Mouse (Mus musculus) bone marrow, adult 2 months (tissue): ENCODE data around the gene Strn3. TPM values are rescaled to one million over a fixed set of nuclear protein-coding genes. Genes with fewer than 3 reads are reported as not detected.
A peak's percentile ranks its signal among the peaks of the same experiment; 100 is the strongest.
"Not testable (repeated sequence)": the region's sequence is repeated elsewhere in the genome, so short reads cannot be mapped to it uniquely, and the experiment has no call there.

Source experiments
- H3K27ac ChIP-seq: fragments of 200-500 bp; 2 replicates; pipeline ENCODE4 v1.5.1; 2012; ENCODE audit warnings: low read depth, mild to moderate bottlenecking, control low read depth, inconsistent platforms, low read length; ENCODE audit not compliant: control insufficient read depth, poor library complexity, insufficient read depth
- H3K4me1 ChIP-seq: fragments of 200-500 bp; 2 replicates; pipeline ENCODE4 v1.6.1; 2011; ENCODE audit warnings: low read length; ENCODE audit not compliant: control insufficient read depth, insufficient read depth
- H3K4me3 ChIP-seq: fragments of 200-500 bp; replicated peaks from 2 replicates; pipeline ENCODE3; 2011; ENCODE audit warnings: mild to moderate bottlenecking, low read depth, low read length, control low read depth; ENCODE audit not compliant: control insufficient read depth
- CTCF ChIP-seq: fragments of 200-500 bp; IDR thresholded peaks from 2 replicates; pipeline ENCODE4 v1.5.1; 2011; ENCODE audit warnings: low read length, control low read depth; ENCODE audit not compliant: control insufficient read depth, insufficient read depth
- POLR2A ChIP-seq: fragments of 200-500 bp; IDR thresholded peaks from 2 replicates; pipeline ENCODE4 v1.6.1; 2011; ENCODE audit warnings: low read depth, mild to moderate bottlenecking, control low read depth, low read length, borderline replicate concordance; ENCODE audit not compliant: control insufficient read depth
- WGBS: fragments of 180-500 bp; shearing (Covaris S2); methylation state at CpG from one replicate; pipeline ENCODE4 v1.1.7; 2018; 5-methylcytosine and 5-hydroxymethylcytosine counted together
- polyA plus RNA-seq: library from polyadenylated mRNA; stranded (reverse); fragments of >200 nt; gene quantifications from 2 replicates; pipeline ENCODE4 v1.2.4, GENCODE M21; 2011; ENCODE audit warnings: low replicate concordance; ENCODE audit not compliant: missing spikeins, insufficient read depth, insufficient read length

The Strn3 gene
- polyA plus RNA-seq, 1 experiment, result 19.4 TPM

GRCm38 (mm10) chr12:51703859-51704258 is 12.2 kb upstream of the Strn3 start:
- Histone ChIP-seq H3K4me3 (no peak overlapping the region), H3K27ac (no peak overlapping the region), H3K4me1 (no peaks in the 10 kb centered on the region; the same call in 1 of the 2 replicates)
- WGBS, result 36% methylated on average over 1 of the region's 1 CpGs
- no peak for TF ChIP-seq POLR2A
- TF ChIP-seq CTCF, result no peak

- Histone ChIP-seq H3K4me1 (no peaks in the 10 kb centered on the region; the same call in 1 of the 2 replicates), H3K27ac (no peak overlapping the region), H3K4me3 (no peak overlapping the region)
- TF ChIP-seq CTCF, result no peak
These were observed 10.0 kb upstream of the Strn3 start for GRCm38 (mm10) chr12:51701723-51702122.

- H3K4me3 ChIP-seq, result peak overlapping the region; percentile 56
- no peaks in the 10 kb centered on the region; the same call in 1 of the 2 replicates for H3K4me1 ChIP-seq
- WGBS, result 66% methylated on average over 8 of the region's 8 CpGs
- TF ChIP-seq POLR2A (peak; percentile 31; the same call in 1 of the 2 replicates), CTCF (no peak)
- H3K27ac ChIP-seq, result peak overlapping the region; percentile 79
These were observed 8.1 kb upstream of the Strn3 start for GRCm38 (mm10) chr12:51699623-51700393.

- TF ChIP-seq CTCF, result no peak
- no peak for TF ChIP-seq POLR2A
- H3K4me3 ChIP-seq, result no peak overlapping the region
- 71% methylated on average over 2 of the region's 2 CpGs for WGBS
- no peak overlapping the region for H3K27ac ChIP-seq
- peaks cover 3% of the 10 kb centered on the region; the same call in 1 of the 2 replicates for H3K4me1 ChIP-seq
These were observed 4.5 kb upstream of the Strn3 start for GRCm38 (mm10) chr12:51696157-51696556.

GRCm38 (mm10) chr12:51694966-51695365 is 3.3 kb upstream of the Strn3 start:
- TF ChIP-seq CTCF (no peak), POLR2A (no peak)
- Histone ChIP-seq H3K4me3 (no peak overlapping the region), H3K27ac (no peak overlapping the region), H3K4me1 (peaks cover 3% of the 10 kb centered on the region; the same call in 1 of the 2 replicates)
- 27% methylated on average over 1 of the region's 1 CpGs for WGBS

- peaks cover 3% of the 10 kb centered on the region; the same call in 1 of the 2 replicates for H3K4me1 ChIP-seq
- H3K4me3 ChIP-seq, result no peak overlapping the region
- no peak overlapping the region for H3K27ac ChIP-seq
- no peak for TF ChIP-seq CTCF
- no peak for TF ChIP-seq POLR2A
These were observed 2.4 kb upstream of the Strn3 start for GRCm38 (mm10) chr12:51694096-51694495.

- Histone ChIP-seq H3K4me1 (peaks cover 3% of the 10 kb centered on the region; the same call in 1 of the 2 replicates), H3K4me3 (no peak overlapping the region), H3K27ac (no peak overlapping the region)
- TF ChIP-seq POLR2A, result no peak
- TF ChIP-seq CTCF, result no peak
- 71% methylated on average over 3 of the region's 3 CpGs for WGBS
These were observed 1.7 kb upstream of the Strn3 start for GRCm38 (mm10) chr12:51693419-51693818.

- H3K4me3 ChIP-seq, result peak overlapping the region; percentile 17
- not testable (repeated sequence) for H3K4me1 ChIP-seq
These were observed 1.2 kb upstream of the Strn3 start for GRCm38 (mm10) chr12:51692870-51693269.

More at GRCm38 (mm10) chr12:51692870-51693269, 1.2 kb upstream of the Strn3 start:
- WGBS, result 62% methylated on average over 10 of the region's 10 CpGs
- not testable (repeated sequence) for H3K27ac ChIP-seq
